ENCODE assay signal across 8 mouse cellular contexts in the genomic region with DNA sequence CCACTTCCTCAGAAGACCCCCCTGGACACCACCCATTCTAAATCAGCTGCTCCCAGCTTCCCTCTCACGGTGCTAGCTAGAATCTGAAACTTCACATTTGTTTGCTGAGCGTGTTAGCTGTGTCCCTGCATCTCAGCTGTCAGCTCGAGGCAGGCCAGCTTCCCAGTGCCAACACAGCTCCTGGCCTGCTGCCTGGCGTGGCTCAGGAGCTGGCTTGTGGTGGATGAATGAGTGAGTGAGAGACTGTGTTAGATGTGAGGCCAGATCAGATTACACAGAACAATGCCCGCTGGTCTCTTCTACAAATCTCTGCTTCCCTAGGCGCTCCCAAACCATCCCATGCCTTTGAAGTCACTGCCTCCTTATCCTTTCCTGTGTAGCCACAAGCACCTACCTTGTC. TPM values are rescaled to one million over a fixed set of nuclear protein-coding genes. Genes with fewer than 3 reads are reported as not detected.
DNase-seq lines count a peak whose midpoint lies in the region; ATAC-seq lines count a peak whose summit lies in the region.

No protein-coding gene starts in this region.

- no peak; the same call in 1 of the 2 replicates for ATAC-seq in embryonic facial prominence, embryonic 12.5 days (ENCODE audit: insufficient number of reproducible peaks, insufficient read depth, low FRiP score, low TSS enrichment)
- ATAC-seq in heart, embryonic 13.5 days (ENCODE audit: extremely low read depth, insufficient number of reproducible peaks, low FRiP score, low TSS enrichment): no peak
- no peak for ATAC-seq in megakaryocyte, adult 5-6 weeks (ENCODE audit: poor library complexity, severe bottlenecking)

- DNase-seq in embryonic facial prominence, embryonic 10.5 days (ENCODE audit: low spot score): no peak
- DNase-seq in 3134 (ENCODE audit: extremely low read depth, insufficient read length, low spot score): peak; percentile 78
- DNase-seq in cerebellum, postnatal 14 days: peak; percentile 86 to 87
- DNase-seq in left cerebral cortex, postnatal 14 days (ENCODE audit: low spot score in 2 of 2): peak; percentile 77 to 80
- peak; percentile 76 for DNase-seq in right cerebral cortex, postnatal 4 days

- no peak overlapping the region for H3K4me3 ChIP-seq in embryonic facial prominence, embryonic 12.5 days
- H3K4me3 ChIP-seq in embryonic facial prominence, embryonic 10.5 days: no peak overlapping the region
- no peak overlapping the region for H3K4me3 ChIP-seq in heart, embryonic 13.5 days

- no peak overlapping the region for H3K4me2 ChIP-seq in embryonic facial prominence, embryonic 12.5 days (replicated peaks)
- H3K4me2 ChIP-seq in heart, embryonic 13.5 days: no peak overlapping the region

- H3K36me3 ChIP-seq in embryonic facial prominence, embryonic 12.5 days: peaks cover 33% of the 10 kb centered on the region
- H3K36me3 ChIP-seq in embryonic facial prominence, embryonic 10.5 days (replicated peaks): peaks cover 65% of the 10 kb centered on the region
- H3K36me3 ChIP-seq in heart, embryonic 13.5 days: peaks cover 63% of the 10 kb centered on the region

- 40% methylated on average over 6 of the region's 6 CpGs for WGBS in embryonic facial prominence, embryonic 12.5 days
- WGBS in embryonic facial prominence, embryonic 10.5 days: 41% methylated on average over 6 of the region's 6 CpGs
- 34% methylated on average over 6 of the region's 6 CpGs for WGBS in heart, embryonic 13.5 days

- H3K27me3 ChIP-seq in embryonic facial prominence, embryonic 12.5 days: no peaks in the 10 kb centered on the region
- no peaks in the 10 kb centered on the region for H3K27me3 ChIP-seq in embryonic facial prominence, embryonic 10.5 days (replicated peaks; ENCODE audit: low read depth, poor library complexity, severe bottlenecking)
- no peaks in the 10 kb centered on the region for H3K27me3 ChIP-seq in heart, embryonic 13.5 days (replicated peaks)

- 0 out of 2 replicates have a peak overlapping the region, but pooled peaks have one; percentile 19 for H3K27ac ChIP-seq in embryonic facial prominence, embryonic 12.5 days
- H3K27ac ChIP-seq in embryonic facial prominence, embryonic 10.5 days (replicated peaks): no peak overlapping the region; the same call in 1 of the 2 replicates
- H3K27ac ChIP-seq in heart, embryonic 13.5 days (replicated peaks): peak overlapping the region; percentile 53

- H3K4me1 ChIP-seq in embryonic facial prominence, embryonic 12.5 days: peaks cover 5% of the 10 kb centered on the region; the same call in 1 of the 2 replicates
- H3K4me1 ChIP-seq in embryonic facial prominence, embryonic 10.5 days: peaks cover 9% of the 10 kb centered on the region
- H3K4me1 ChIP-seq in heart, embryonic 13.5 days: peaks cover 35% of the 10 kb centered on the region

- intact Hi-C loops in left cerebral cortex, postnatal 14 days (cut with DNase I): loop anchor here (5.0 kb wide), 1 partner anchor 167 kb away; no protein-coding TSS in a partner anchor

- H3K9me3 ChIP-seq in embryonic facial prominence, embryonic 12.5 days: no peaks in the 10 kb centered on the region
- H3K9me3 ChIP-seq in embryonic facial prominence, embryonic 10.5 days: no peaks in the 10 kb centered on the region
- H3K9me3 ChIP-seq in heart, embryonic 13.5 days: no peaks in the 10 kb centered on the region

- H3K9ac ChIP-seq in embryonic facial prominence, embryonic 12.5 days: no peak overlapping the region
- 0 out of 2 replicates have a peak overlapping the region, but pooled peaks have one; percentile 6 for H3K9ac ChIP-seq in heart, embryonic 13.5 days

RNA-seq across cellular contexts. Expression of a gene that starts 59.3 kb away (rescaled TPM):
- polyA plus RNA-seq in embryonic facial prominence, embryonic 12.5 days (2016; fragmentation: Nextera tagmentation; extraction: Ambion mirVana): 1.1 and 1.2 TPM in 2 replicates
- polyA plus RNA-seq in embryonic facial prominence, embryonic 10.5 days (2016; fragmentation: Nextera tagmentation; extraction: Ambion mirVana): 1.4 and 2.5 TPM in 2 replicates
- polyA plus RNA-seq in heart, embryonic 13.5 days (2015; fragmentation: Nextera tagmentation; extraction: Ambion mirVana): 28.1 and 30.1 TPM in 2 replicates
- under 1 TPM; 0.42 to 0.87 TPM for total RNA-seq in left cerebral cortex, postnatal 14 days (2021)
- total RNA-seq in megakaryocyte, adult 5-6 weeks (2015): 2.5 and 3.5 TPM in 2 replicates
- 3.3 and 7.7 TPM in 2 replicates for total RNA-seq in megakaryocyte, adult 5-6 weeks (2017)
